Mouse (Mus musculus): Measurements from ENCODE around the gene Lingo4. TPM values are rescaled to one million over a fixed set of nuclear protein-coding genes. Genes with fewer than 3 reads are reported as not detected.

The Lingo4 gene
- total and polyA plus RNA-seq, 2 experiments from 2014 or later, result 1.5 to 1.6 TPM

- H3K36me3 ChIP-seq (ENCODE audit: insufficient read depth, low read length), result peaks cover 23% of the 10 kb centered on the region
- WGBS, result under 1% methylated on average over 39 of the region's 39 CpGs
- ATAC-seq (ENCODE audit: low FRiP score), result peak; percentile 97
- no peaks in the 10 kb centered on the region for H3K9me3 ChIP-seq (ENCODE audit: low read length)
- peak within 1 kb of the TSS; percentile 52; the same call in 1 of the 2 replicates for H3K27ac ChIP-seq (ENCODE audit: low read depth, low read length)
- peak within 1 kb of the TSS; percentile 66 for H3K9ac ChIP-seq (replicated peaks; ENCODE audit: low read length, poor library complexity, severe bottlenecking)
- DNase-seq (ENCODE audit: low spot score), result peak; percentile 98
- peak; percentile 4; the same call in 1 of the 2 replicates for TF ChIP-seq CTCF (IDR thresholded peaks at IDR 0.05)
- H3K4me2 ChIP-seq (ENCODE audit: low read depth, low read length, poor library complexity, severe bottlenecking), result peak within 1 kb of the TSS; percentile 91
- H3K4me1 ChIP-seq (ENCODE audit: insufficient read depth, low read length), result no peaks in the 10 kb centered on the region
- no peaks in the 10 kb centered on the region for H3K27me3 ChIP-seq (ENCODE audit: insufficient read depth, low read length)
- H3K4me3 ChIP-seq (ENCODE audit: low read depth, low read length), result peak within 1 kb of the TSS; percentile 63
Measured at GRCm38 (mm10) chr3:94442951-94443596, 44.8 kb downstream of the Lingo4 start, which contains the start of gene Mrpl9. Mrpl9 (plus strand) TSS chr3:94443318.

GRCm38 (mm10) chr3:94443597-94443964 is 45.3 kb downstream of the Lingo4 start, which contains the start of gene Oaz3:
Oaz3 (minus strand) TSS chr3:94443915.
- ATAC-seq (ENCODE audit: low FRiP score), result peak; percentile 55
- Histone ChIP-seq H3K4me1 (ENCODE audit: insufficient read depth, low read length) (no peaks in the 10 kb centered on the region), H3K9me3 (ENCODE audit: low read length) (no peaks in the 10 kb centered on the region), H3K9ac (replicated peaks; ENCODE audit: low read length, poor library complexity, severe bottlenecking) (peak within 1 kb of the TSS; percentile 66), H3K36me3 (ENCODE audit: insufficient read depth, low read length) (peaks cover 27% of the 10 kb centered on the region), H3K4me2 (ENCODE audit: low read depth, low read length, poor library complexity, severe bottlenecking) (peak within 1 kb of the TSS; percentile 91), H3K27me3 (ENCODE audit: insufficient read depth, low read length) (no peaks in the 10 kb centered on the region), H3K4me3 (ENCODE audit: low read depth, low read length) (peak within 1 kb of the TSS; percentile 63), H3K27ac (ENCODE audit: low read depth, low read length) (peak within 1 kb of the TSS; percentile 52; the same call in 1 of the 2 replicates)
- DNase-seq (ENCODE audit: low spot score), result no peak
- WGBS, result under 1% methylated on average over 24 of the region's 24 CpGs
- no peak for TF ChIP-seq CTCF (IDR thresholded peaks at IDR 0.05)

GRCm38 (mm10) chr3:94449377-94449776 is 51.1 kb downstream of the Lingo4 start:
- DNase-seq (ENCODE audit: low spot score) (no peak), ATAC-seq (ENCODE audit: low FRiP score) (no peak)
- Histone ChIP-seq H3K27ac (ENCODE audit: low read depth, low read length) (no peak overlapping the region), H3K27me3 (ENCODE audit: insufficient read depth, low read length) (no peaks in the 10 kb centered on the region), H3K36me3 (ENCODE audit: insufficient read depth, low read length) (peaks cover 27% of the 10 kb centered on the region), H3K9me3 (ENCODE audit: low read length) (no peaks in the 10 kb centered on the region), H3K9ac (replicated peaks; ENCODE audit: low read length, poor library complexity, severe bottlenecking) (no peak overlapping the region), H3K4me3 (ENCODE audit: low read depth, low read length) (no peak overlapping the region), H3K4me1 (ENCODE audit: insufficient read depth, low read length) (no peaks in the 10 kb centered on the region), H3K4me2 (ENCODE audit: low read depth, low read length, poor library complexity, severe bottlenecking) (no peak overlapping the region)
- TF ChIP-seq CTCF (IDR thresholded peaks at IDR 0.05), result no peak
- 85% methylated on average over 2 of the region's 2 CpGs for WGBS

Other genes with a start within 250 kb of the Lingo4 start
- gene Gm10696, start 220.3 kb upstream of the Lingo4 start, total RNA-seq (2014; rRNA removed), result not detected in 2 replicates
- gene Gm10696, start 220.3 kb upstream of the Lingo4 start, polyA plus RNA-seq (2015; fragmentation: Nextera tagmentation; extraction: Ambion mirVana), result not detected in 2 replicates
- not detected in 2 replicates for gene Gm5286, start 201.8 kb upstream of the Lingo4 start, total RNA-seq (2014; rRNA removed)
- gene Gm5286, start 201.8 kb upstream of the Lingo4 start, polyA plus RNA-seq (2015; fragmentation: Nextera tagmentation; extraction: Ambion mirVana), result not detected in 2 replicates
- not detected in 2 replicates for gene Gm4778, start 134.5 kb upstream of the Lingo4 start, total RNA-seq (2014; rRNA removed)
- not detected in 2 replicates for gene Gm4778, start 134.5 kb upstream of the Lingo4 start, polyA plus RNA-seq (2015; fragmentation: Nextera tagmentation; extraction: Ambion mirVana)
- 28.7 and 32.7 TPM in 2 replicates for gene Them4, start 88.4 kb upstream of the Lingo4 start, total RNA-seq (2014; rRNA removed)
- 72.9 and 73.0 TPM in 2 replicates for gene Them4, start 88.4 kb upstream of the Lingo4 start, polyA plus RNA-seq (2015; fragmentation: Nextera tagmentation; extraction: Ambion mirVana)
- gene Them5, start 56.4 kb upstream of the Lingo4 start, total RNA-seq (2014; rRNA removed), result 0.16 TPM in 1 of 2 replicates, not detected in the other
- gene Them5, start 56.4 kb upstream of the Lingo4 start, polyA plus RNA-seq (2015; fragmentation: Nextera tagmentation; extraction: Ambion mirVana), result not detected in 2 replicates
- 1.7 and 2.8 TPM in 2 replicates for gene C2cd4d, start 36.1 kb upstream of the Lingo4 start, total RNA-seq (2014; rRNA removed)
- 1.7 and 2.2 TPM in 2 replicates for gene C2cd4d, start 36.1 kb upstream of the Lingo4 start, polyA plus RNA-seq (2015; fragmentation: Nextera tagmentation; extraction: Ambion mirVana)
- gene Rorc, start 25.7 kb upstream of the Lingo4 start, total RNA-seq (2014; rRNA removed), result 0.42 and 0.60 TPM in 2 replicates
- 0.12 and 0.25 TPM in 2 replicates for gene Rorc, start 25.7 kb upstream of the Lingo4 start, polyA plus RNA-seq (2015; fragmentation: Nextera tagmentation; extraction: Ambion mirVana)
- gene Tdrkh, start 14.8 kb downstream of the Lingo4 start, total RNA-seq (2014; rRNA removed), result 12.0 and 18.5 TPM in 2 replicates
- 39.5 and 40.3 TPM in 2 replicates for gene Tdrkh, start 14.8 kb downstream of the Lingo4 start, polyA plus RNA-seq (2015; fragmentation: Nextera tagmentation; extraction: Ambion mirVana)
- 52.5 and 56.8 TPM in 2 replicates for gene Mrpl9, start 44.8 kb downstream of the Lingo4 start, total RNA-seq (2014; rRNA removed)
- gene Mrpl9, start 44.8 kb downstream of the Lingo4 start, polyA plus RNA-seq (2015; fragmentation: Nextera tagmentation; extraction: Ambion mirVana), result 56.1 and 58.7 TPM in 2 replicates
- gene Oaz3, start 45.4 kb downstream of the Lingo4 start, total RNA-seq (2014; rRNA removed), result not detected in 2 replicates
- gene Oaz3, start 45.4 kb downstream of the Lingo4 start, polyA plus RNA-seq (2015; fragmentation: Nextera tagmentation; extraction: Ambion mirVana), result 0.68 and 1.1 TPM in 2 replicates
- 203 and 205 TPM in 2 replicates for gene Celf3, start 79.8 kb downstream of the Lingo4 start, total RNA-seq (2014; rRNA removed)
- 187 and 219 TPM in 2 replicates for gene Celf3, start 79.8 kb downstream of the Lingo4 start, polyA plus RNA-seq (2015; fragmentation: Nextera tagmentation; extraction: Ambion mirVana)
- 6.6 and 6.7 TPM in 2 replicates for gene Riiad1, start 81.8 kb downstream of the Lingo4 start, total RNA-seq (2014; rRNA removed)
- gene Riiad1, start 81.8 kb downstream of the Lingo4 start, polyA plus RNA-seq (2015; fragmentation: Nextera tagmentation; extraction: Ambion mirVana), result 19.4 and 23.3 TPM in 2 replicates
- 67.9 and 87.7 TPM in 2 replicates for gene Snx27, start 184.2 kb downstream of the Lingo4 start, total RNA-seq (2014; rRNA removed)
- 81.7 and 84.4 TPM in 2 replicates for gene Snx27, start 184.2 kb downstream of the Lingo4 start, polyA plus RNA-seq (2015; fragmentation: Nextera tagmentation; extraction: Ambion mirVana)
- gene Gm10972, start 244.6 kb downstream of the Lingo4 start, total RNA-seq (2014; rRNA removed), result not detected in 2 replicates
- not detected in 2 replicates for gene Gm10972, start 244.6 kb downstream of the Lingo4 start, polyA plus RNA-seq (2015; fragmentation: Nextera tagmentation; extraction: Ambion mirVana)